Mouse (Mus musculus) kidney, adult 2 months (tissue): ENCODE results near the gene Shld1.

Experiments
- CTCF ChIP-seq: fragments of 200-500 bp; conservative IDR thresholded peaks from 2 replicates; pipeline ENCODE4 v1.5.1; 2011; ENCODE audit warnings: low read depth, mild to moderate bottlenecking, control low read depth, low read length, moderate library complexity, mixed read lengths; ENCODE audit not compliant: insufficient read depth, insufficient read length
- POLR2A ChIP-seq: fragments of 200-500 bp; IDR thresholded peaks from one replicate; pipeline ENCODE4 v1.6.1; 2011; ENCODE audit warnings: low read depth, low read length, control low read depth

- TF ChIP-seq CTCF: no peak
- no peak for TF ChIP-seq POLR2A
These were observed 8.8 kb downstream of the Shld1 start for GRCm38 (mm10) chr2:132695358-132696093.
